ENCODE assay signal across 32 mouse cellular contexts in genomic region chr1:157082931-157083330, GRCm38 (mm10). TPM values are rescaled to one million over a fixed set of nuclear protein-coding genes. Genes with fewer than 3 reads are reported as not detected.
"Had no signal": no experiment of that assay in that cellular context is flagged by ENCODE, and none has a peak within 500 bp of the region (broad histone marks: within the 10 kb centered on the region; RNA-seq: fewer than 3 reads in every experiment).

No protein-coding gene starts in this region.

- DNase-seq: cerebellum, adult 2 months; cerebellum, adult 8-10 months; cerebellum, adult 9-10 months; cerebellum, adult 9-11 months; cerebellum, postnatal 10 days; cerebellum, postnatal 14 days; cerebellum, postnatal 25 days; cerebellum, postnatal 36 days; embryo, embryonic 11 days; forebrain, postnatal 0 days; gastrocnemius, adult 2 months; gastrocnemius, postnatal 10 days; gastrocnemius, postnatal 14 days; gastrocnemius, postnatal 25 days; gastrocnemius, postnatal 36 days; heart, adult 11 months; heart, adult 18-20 months had no signal

- H3K27ac ChIP-seq: embryonic facial prominence, embryonic 10.5 days; embryonic facial prominence, embryonic 12.5 days; embryonic facial prominence, embryonic 13.5 days; embryonic facial prominence, embryonic 15.5 days; forebrain, embryonic 10.5 days; forebrain, embryonic 12.5 days; forebrain, embryonic 13.5 days; forebrain, embryonic 15.5 days; gastrocnemius, adult 2 months had no signal

- H3K27me3 ChIP-seq: embryonic facial prominence, embryonic 12.5 days; embryonic facial prominence, embryonic 13.5 days; embryonic facial prominence, embryonic 15.5 days; forebrain, embryonic 13.5 days; forebrain, embryonic 15.5 days had no signal

- H3K4me3 ChIP-seq: embryonic facial prominence, embryonic 10.5 days; embryonic facial prominence, embryonic 12.5 days; embryonic facial prominence, embryonic 13.5 days; embryonic facial prominence, embryonic 15.5 days; erythroblast, embryonic 14.5 days; forebrain, embryonic 10.5 days; forebrain, embryonic 12.5 days; forebrain, embryonic 13.5 days; forebrain, embryonic 15.5 days; gastrocnemius, adult 2 months had no signal

- H3K36me3 ChIP-seq: embryonic facial prominence, embryonic 10.5 days; embryonic facial prominence, embryonic 12.5 days; embryonic facial prominence, embryonic 13.5 days; embryonic facial prominence, embryonic 15.5 days; forebrain, embryonic 10.5 days; forebrain, embryonic 12.5 days; forebrain, embryonic 15.5 days had no signal

RNA-seq across cellular contexts. Expression of gene Tex35, which starts 25.5 kb away (rescaled TPM):
- polyA plus RNA-seq: cerebellum, adult 2 months; cortical plate, adult 2 months; embryonic facial prominence, embryonic 10.5 days; embryonic facial prominence, embryonic 11.5 days; embryonic facial prominence, embryonic 12.5 days; embryonic facial prominence, embryonic 13.5 days; embryonic facial prominence, embryonic 14.5 days; embryonic facial prominence, embryonic 15.5 days; erythroblast, embryonic 14.5 days; forebrain, embryonic 10.5 days; forebrain, embryonic 11.5 days; forebrain, embryonic 12.5 days; forebrain, embryonic 13.5 days; forebrain, embryonic 14.5 days; forebrain, embryonic 15.5 days; forebrain, embryonic 16.5 days; forebrain, postnatal 0 days had no signal
